Mouse (Mus musculus) intestine, postnatal 0 days (tissue): ENCODE measurements around the gene Gm42791. TPM values are rescaled to one million over a fixed set of nuclear protein-coding genes. Genes with fewer than 3 reads are reported as not detected.

Source experiments
- ATAC-seq: fragments of 200-750 bp; cut with Nextera tagmentation; 2 replicates; pipeline ENCODE4 v1.8.0; 2017; ENCODE audit warnings: mild to moderate bottlenecking, moderate TSS enrichment, moderate library complexity
- H3K27ac ChIP-seq: fragments of 300-500 bp; sonication (generic); 2 replicates; pipeline ENCODE4 v1.5.1; 2014; ENCODE audit warnings: mild to moderate bottlenecking, low read depth, low read length, moderate library complexity
- H3K27me3 ChIP-seq: fragments of 300-500 bp; sonication (generic); replicated peaks from 2 replicates; pipeline ENCODE4 v1.6.1; 2014; ENCODE audit warnings: low read length, mixed read lengths; ENCODE audit not compliant: control insufficient read depth, insufficient read depth
- H3K36me3 ChIP-seq: fragments of 300-500 bp; sonication (generic); 2 replicates; pipeline ENCODE4 v1.6.1; 2014; ENCODE audit warnings: mild to moderate bottlenecking, moderate library complexity; ENCODE audit not compliant: control insufficient read depth, insufficient read depth
- H3K4me1 ChIP-seq: fragments of 300-500 bp; sonication (generic); replicated peaks from 2 replicates; pipeline ENCODE4 v1.6.1; 2014; ENCODE audit warnings: antibody characterized with exemption, low read length, mixed read lengths; ENCODE audit not compliant: control insufficient read depth, insufficient read depth
- H3K4me2 ChIP-seq: fragments of 300-500 bp; sonication (generic); replicated peaks from 2 replicates; pipeline ENCODE4 v1.6.1; 2014; ENCODE audit warnings: low read depth, mild to moderate bottlenecking, moderate library complexity
- H3K4me3 ChIP-seq: fragments of 300-500 bp; sonication (generic); 2 replicates; pipeline ENCODE4 v1.5.1; 2014; ENCODE audit warnings: low read depth, low read length
- H3K9ac ChIP-seq: fragments of 300-500 bp; sonication (generic); 2 replicates; pipeline ENCODE4 v1.6.1; 2014; ENCODE audit warnings: mild to moderate bottlenecking, low read depth, low read length
- H3K9me3 ChIP-seq: fragments of 300-500 bp; sonication (generic); 2 replicates; pipeline ENCODE4 v1.6.1; 2016; ENCODE audit warnings: mixed run types; ENCODE audit not compliant: control insufficient read depth
- CTCF ChIP-seq: sonication (generic); IDR thresholded peaks from 2 replicates; pipeline ENCODE4 v1.5.1; 2016; ENCODE audit warnings: low read depth, mild to moderate bottlenecking, control low read depth, antibody characterized with exemption, moderate library complexity
- WGBS: fragments of 180-500 bp; shearing (Covaris S2); extraction: QIAGEN DNeasy Blood & Tissue Kit; methylation state at CpG from one replicate; pipeline ENCODE4 v1.1.7; 2014; 5-methylcytosine and 5-hydroxymethylcytosine counted together
- polyA plus RNA-seq: library from polyadenylated mRNA; unstranded; fragments of >200 nt; fragmentation: Nextera tagmentation; extraction: Ambion mirVana; gene quantifications from 2 replicates; pipeline ENCODE4 v1.2.1, GENCODE M21; 2015

Gene Gm42791
- polyA plus RNA-seq, 1 experiment from 2014 or later = not detected

- no peak for ATAC-seq
- Histone ChIP-seq H3K36me3 (no peaks in the 10 kb centered on the region), H3K9me3 (no peaks in the 10 kb centered on the region), H3K4me2 (peak overlapping the region; percentile 88), H3K4me1 (peaks cover 7% of the 10 kb centered on the region; the same call in 1 of the 2 replicates), H3K27me3 (no peaks in the 10 kb centered on the region), H3K4me3 (peak overlapping the region; percentile 38), H3K9ac (0 out of 2 replicates have a peak overlapping the region, but pooled peaks have one; percentile 42), H3K27ac (peak overlapping the region; percentile 57)
- 42% methylated on average over 10 of the region's 10 CpGs for WGBS
- TF ChIP-seq CTCF = no peak
These were observed 34.7 kb downstream of the Gm42791 start for GRCm38 (mm10) chr5:148960211-148960610.

- under 1% methylated on average over 37 of the region's 39 CpGs for WGBS
- Histone ChIP-seq H3K27me3 (no peaks in the 10 kb centered on the region), H3K36me3 (no peaks in the 10 kb centered on the region), H3K9ac (peak overlapping the region; percentile 42; the same call in 1 of the 2 replicates), H3K27ac (peak overlapping the region; percentile 57), H3K4me2 (peak overlapping the region; percentile 88), H3K4me1 (peaks cover 9% of the 10 kb centered on the region; the same call in 1 of the 2 replicates), H3K9me3 (no peaks in the 10 kb centered on the region), H3K4me3 (peak overlapping the region; percentile 38)
- peak; percentile 92 for ATAC-seq
- TF ChIP-seq CTCF = no peak
These were observed 35.6 kb downstream of the Gm42791 start for GRCm38 (mm10) chr5:148959068-148959990.

GRCm38 (mm10) chr5:148958355-148958754, 36.6 kb downstream of the Gm42791 start:
- 50% methylated on average over 9 of the region's 9 CpGs for WGBS
- H3K27me3 ChIP-seq = no peaks in the 10 kb centered on the region

GRCm38 (mm10) chr5:148956898-148957535, 37.9 kb downstream of the Gm42791 start:
- no peak overlapping the region for H3K4me3 ChIP-seq
- no peak for ATAC-seq
- H3K4me1 ChIP-seq = peaks cover 9% of the 10 kb centered on the region; the same call in 1 of the 2 replicates
- no peak overlapping the region for H3K27ac ChIP-seq
- TF ChIP-seq CTCF = no peak
- H3K9me3 ChIP-seq = no peaks in the 10 kb centered on the region
- H3K4me2 ChIP-seq = no peak overlapping the region
- 24% methylated on average over 9 of the region's 9 CpGs for WGBS
- H3K9ac ChIP-seq = no peak overlapping the region
- no peaks in the 10 kb centered on the region for H3K36me3 ChIP-seq
- H3K27me3 ChIP-seq = no peaks in the 10 kb centered on the region

More at GRCm38 (mm10) chr5:148958355-148958754, 36.6 kb downstream of the Gm42791 start:
- Histone ChIP-seq H3K9ac (no peak overlapping the region), H3K9me3 (no peaks in the 10 kb centered on the region), H3K36me3 (no peaks in the 10 kb centered on the region), H3K4me3 (no peak overlapping the region), H3K4me2 (no peak overlapping the region), H3K4me1 (peaks cover 9% of the 10 kb centered on the region; the same call in 1 of the 2 replicates), H3K27ac (no peak overlapping the region)
- no peak for ATAC-seq
- TF ChIP-seq CTCF = peak; percentile 71

- 0 out of 2 replicates have a peak overlapping the region, but pooled peaks have one; percentile 11 for H3K27ac ChIP-seq
- no peaks in the 10 kb centered on the region for H3K27me3 ChIP-seq
- 54% methylated on average over 9 of the region's 9 CpGs for WGBS
- H3K9ac ChIP-seq = no peak overlapping the region
- H3K4me1 ChIP-seq = peaks cover 9% of the 10 kb centered on the region; the same call in 1 of the 2 replicates
- H3K9me3 ChIP-seq = no peaks in the 10 kb centered on the region
- ATAC-seq = no peak
- no peaks in the 10 kb centered on the region for H3K36me3 ChIP-seq
- TF ChIP-seq CTCF = no peak
- no peak overlapping the region for H3K4me3 ChIP-seq
- H3K4me2 ChIP-seq = no peak overlapping the region
These were observed 38.9 kb downstream of the Gm42791 start for GRCm38 (mm10) chr5:148956091-148956490.

- no peak for ATAC-seq
- Histone ChIP-seq H3K4me1 (peaks cover 9% of the 10 kb centered on the region; the same call in 1 of the 2 replicates), H3K27ac (peak overlapping the region; percentile 66), H3K27me3 (no peaks in the 10 kb centered on the region), H3K9ac (no peak overlapping the region), H3K4me2 (no peak overlapping the region), H3K9me3 (no peaks in the 10 kb centered on the region), H3K36me3 (no peaks in the 10 kb centered on the region), H3K4me3 (no peak overlapping the region)
- WGBS = 88% methylated on average over 6 of the region's 6 CpGs
- TF ChIP-seq CTCF = no peak
These were observed 39.4 kb downstream of the Gm42791 start for GRCm38 (mm10) chr5:148955575-148955974.
